Mouse (Mus musculus) thymus, postnatal 4 days (tissue): ENCODE measurements around the gene Hes2.

Experiments
- DNase-seq: peaks from one replicate; pipeline ENCODE4 v3.0.0; 2021

Hes2 gene

GRCm38 (mm10) chr4:152160748-152161147, 2.1 kb downstream of the Hes2 start:
- DNase-seq = no peak

GRCm38 (mm10) chr4:152161601-152162000, 2.9 kb downstream of the Hes2 start:
- DNase-seq = no peak

- DNase-seq = no peak
Observed at GRCm38 (mm10) chr4:152162748-152163147, 4.1 kb downstream of the Hes2 start.

- DNase-seq = peak; percentile 92
Observed at GRCm38 (mm10) chr4:152165036-152165931, 6.6 kb downstream of the Hes2 start.

- DNase-seq = no peak
Observed at GRCm38 (mm10) chr4:152168052-152168451, 9.4 kb downstream of the Hes2 start.

- no peak for DNase-seq
Observed at GRCm38 (mm10) chr4:152169103-152169502, 10.4 kb downstream of the Hes2 start.

GRCm38 (mm10) chr4:152170286-152170685, 11.6 kb downstream of the Hes2 start:
- DNase-seq = no peak

GRCm38 (mm10) chr4:152171543-152171942, 12.9 kb downstream of the Hes2 start:
- DNase-seq = no peak

- peak; percentile 91 for DNase-seq
Observed at GRCm38 (mm10) chr4:152173041-152173440, 14.4 kb downstream of the Hes2 start.

- DNase-seq = no peak
Observed at GRCm38 (mm10) chr4:152173956-152174355, 15.3 kb downstream of the Hes2 start.

- no peak for DNase-seq
Observed at GRCm38 (mm10) chr4:152176638-152177037, 18.0 kb downstream of the Hes2 start.

GRCm38 (mm10) chr4:152177174-152177536, 18.5 kb downstream of the Hes2 start:
- no peak for DNase-seq

- DNase-seq = peak; percentile 97
Observed at GRCm38 (mm10) chr4:152177537-152178343, 19.1 kb downstream of the Hes2 start, which contains the start of gene Acot7. Gene Acot7 (plus strand): TSS chr4:152178134.

- no peak for DNase-seq
Observed at GRCm38 (mm10) chr4:152178344-152178864, 19.7 kb downstream of the Hes2 start.

GRCm38 (mm10) chr4:152178916-152179705, 20.4 kb downstream of the Hes2 start:
- peak; percentile 67 for DNase-seq

GRCm38 (mm10) chr4:152179946-152180660, 21.4 kb downstream of the Hes2 start:
- no peak for DNase-seq

- DNase-seq = no peak
Observed at GRCm38 (mm10) chr4:152182205-152182604, 23.5 kb downstream of the Hes2 start.

GRCm38 (mm10) chr4:152184353-152185035, 25.8 kb downstream of the Hes2 start:
- DNase-seq = peak; percentile 62

- DNase-seq = no peak
Observed at GRCm38 (mm10) chr4:152185137-152185509, 26.5 kb downstream of the Hes2 start.

- peak; percentile 48 for DNase-seq
Observed at GRCm38 (mm10) chr4:152185510-152186204, 27.0 kb downstream of the Hes2 start.
